11 mouse cellular contexts compared by ENCODE assay signal in genomic region chr15:77802992-77803391, GRCm38 (mm10). TPM values are rescaled to one million over a fixed set of nuclear protein-coding genes. Genes with fewer than 3 reads are reported as not detected.
DNase-seq lines count a peak whose midpoint lies in the region; TF ChIP-seq lines count a peak whose summit lies in the region.
"Had no signal": no experiment of that assay in that cellular context is flagged by ENCODE, and none has a peak within 500 bp of the region (broad histone marks: within the 10 kb centered on the region; RNA-seq: fewer than 3 reads in every experiment).

No protein-coding gene starts in this region.

- H3K27ac ChIP-seq in layer of hippocampus, adult 2 months: peak overlapping the region; percentile 89
- 0 out of 2 replicates have a peak overlapping the region, but pooled peaks have one; percentile 4 for H3K27ac ChIP-seq in bone marrow, adult 2 months (ENCODE audit: control insufficient read depth, insufficient read depth, low read depth, low read length, poor library complexity)

- DNase-seq in cerebellum, postnatal 25 days: peak; percentile 49 to 62
- no peak for DNase-seq in cerebellum, postnatal 4 days (ENCODE audit: low spot score in 2 of 2)
- no peak for DNase-seq in layer of hippocampus, adult 2 months (ENCODE audit: low spot score in 2 of 2)
- DNase-seq in layer of hippocampus, adult 11-12 months (ENCODE audit: low spot score): no peak
- DNase-seq in lung, postnatal 36 days: peak; percentile 59
- DNase-seq in urinary bladder, postnatal 4 days (ENCODE audit: low spot score in 2 of 2): no peak
- DNase-seq in layer of hippocampus, postnatal 10 days (ENCODE audit: low spot score in 2 of 2): no peak
- DNase-seq: adrenal gland, adult 8-10 months; gastrocnemius, postnatal 36 days; layer of hippocampus, adult 9-11 months had no signal

- H3K4me3 ChIP-seq in layer of hippocampus, adult 2 months: no peak overlapping the region
- H3K4me3 ChIP-seq in bone marrow, adult 2 months (replicated peaks; ENCODE audit: control insufficient read depth, low read depth, low read length): no peak overlapping the region

- peak; percentile 66 for TF ChIP-seq CTCF in layer of hippocampus, adult 2 months (conservative IDR thresholded peaks at IDR 0.05)
- TF ChIP-seq CTCF in bone marrow, adult 2 months (IDR thresholded peaks at IDR 0.05; ENCODE audit: control insufficient read depth, insufficient read depth, low read length): peak; percentile 14; the same call in 1 of the 2 replicates

- 83% methylated on average over 4 of the region's 4 CpGs for WGBS in bone marrow, adult 2 months

- H3K4me1 ChIP-seq in bone marrow, adult 2 months (ENCODE audit: control insufficient read depth, insufficient read depth, low read length): peaks cover 29% of the 10 kb centered on the region

- TF ChIP-seq POLR2A in bone marrow, adult 2 months (IDR thresholded peaks at IDR 0.05; ENCODE audit: borderline replicate concordance, control insufficient read depth, low read depth, low read length): no peak

RNA-seq across cellular contexts. Expression of gene Myh9, which starts 39.0 kb away (rescaled TPM):
- 10 to 100 TPM; 88.3 to 96.3 TPM for total RNA-seq in layer of hippocampus, adult 2 months (2021)
- polyA plus RNA-seq in bone marrow, adult 2 months (2011; ENCODE audit: insufficient read depth, insufficient read length, low replicate concordance, missing spikeins): 264 and 399 TPM in 2 replicates
- 10 to 100 TPM; 65.2 to 75.2 TPM for total RNA-seq in layer of hippocampus, postnatal 10 days (2021)

RNA-seq across cellular contexts. Expression of gene Apol8, which starts 46.2 kb away (rescaled TPM):
- 1 to 10 TPM; 5.7 to 7.4 TPM for total RNA-seq in layer of hippocampus, adult 2 months (2021)
- 47.8 and 48.7 TPM in 2 replicates for polyA plus RNA-seq in bone marrow, adult 2 months (2011; ENCODE audit: insufficient read depth, insufficient read length, low replicate concordance, missing spikeins)
- 1 to 10 TPM; 1.4 to 1.8 TPM for total RNA-seq in layer of hippocampus, postnatal 10 days (2021)

Comparison
In these comparisons a context has a peak if more than half of its experiments do, and no peak if none do; other contexts are left out.
1. DNase-seq: peak in cerebellum, postnatal 25 days (2 of 2) and lung, postnatal 36 days (single experiment); none in cerebellum, postnatal 4 days (0 of 2), layer of hippocampus, adult 2 months (0 of 2), layer of hippocampus, adult 11-12 months (single experiment), urinary bladder, postnatal 4 days (0 of 2) and layer of hippocampus, postnatal 10 days (0 of 2).